Mouse (Mus musculus) induced T-regulatory cell, adult 2 months (primary cell): ENCODE data around the gene H1foo.

ENCODE experiments used
- DNase-seq: peaks from one replicate; pipeline ENCODE4 v3.0.0-alpha.2; 2012; ENCODE audit warnings: low read depth

H1foo gene

GRCm38 (mm10) chr6:115927292-115928242, 17.2 kb upstream of the H1foo start:
- DNase-seq: no peak

GRCm38 (mm10) chr6:115930018-115930417, 14.7 kb upstream of the H1foo start:
- DNase-seq: no peak

GRCm38 (mm10) chr6:115931639-115932038, 13.1 kb upstream of the H1foo start, which contains the start of gene Rho:
TSS of gene Rho (plus strand) at chr6:115931748.
- no peak for DNase-seq

- no peak for DNase-seq
Observed at GRCm38 (mm10) chr6:115932391-115932790, 12.3 kb upstream of the H1foo start.

- no peak for DNase-seq
Observed at GRCm38 (mm10) chr6:115935544-115935943, 9.2 kb upstream of the H1foo start.

- no peak for DNase-seq
Observed at GRCm38 (mm10) chr6:115938011-115938410, 6.7 kb upstream of the H1foo start.

- peak; percentile 34 for DNase-seq
Observed at GRCm38 (mm10) chr6:115938798-115939197, 5.9 kb upstream of the H1foo start.

GRCm38 (mm10) chr6:115940603-115941002, 4.1 kb upstream of the H1foo start:
- DNase-seq: no peak

- DNase-seq: no peak
Observed at GRCm38 (mm10) chr6:115941128-115941527, 3.6 kb upstream of the H1foo start.

- DNase-seq: no peak
Observed at GRCm38 (mm10) chr6:115943498-115944427, 975 bp upstream of the H1foo start.

- DNase-seq: peak; percentile 83
Observed at GRCm38 (mm10) chr6:115945633-115946032, 895 bp downstream of the H1foo start.

GRCm38 (mm10) chr6:115946389-115946788, 1.7 kb downstream of the H1foo start:
- peak; percentile 58 for DNase-seq

- no peak for DNase-seq
Observed at GRCm38 (mm10) chr6:115954506-115955074, 9.9 kb downstream of the H1foo start.

GRCm38 (mm10) chr6:115955169-115955568, 10.4 kb downstream of the H1foo start:
- no peak for DNase-seq

GRCm38 (mm10) chr6:115955664-115956063, 10.9 kb downstream of the H1foo start:
- DNase-seq: no peak

GRCm38 (mm10) chr6:115956418-115956921, 11.7 kb downstream of the H1foo start:
- no peak for DNase-seq

GRCm38 (mm10) chr6:115956922-115957601, 12.3 kb downstream of the H1foo start:
- no peak for DNase-seq

GRCm38 (mm10) chr6:115957681-115958080, 12.9 kb downstream of the H1foo start:
- no peak for DNase-seq

GRCm38 (mm10) chr6:115958445-115958844, 13.7 kb downstream of the H1foo start:
- DNase-seq: no peak

GRCm38 (mm10) chr6:115959151-115959691, 14.5 kb downstream of the H1foo start:
- no peak for DNase-seq

GRCm38 (mm10) chr6:115960322-115960721, 15.6 kb downstream of the H1foo start:
- DNase-seq: no peak
